Mouse (Mus musculus) lung, postnatal 25 days (tissue): ENCODE results near the gene Wnt5b.

Experiments used
- DNase-seq: peaks from one replicate; pipeline ENCODE4 v3.0.0; 2022; ENCODE audit warnings: low spot score

Wnt5b gene

GRCm38 (mm10) chr6:119543803-119544517 is at the start of gene Wnt5b:
Gene Wnt5b (minus strand): TSS chr6:119544347.
- no peak for DNase-seq

- DNase-seq = no peak
These were observed 46.7 kb upstream of the Wnt5b start for GRCm38 (mm10) chr6:119590872-119591271.

- DNase-seq = no peak
These were observed 43.8 kb upstream of the Wnt5b start for GRCm38 (mm10) chr6:119587897-119588296.

DNA sequence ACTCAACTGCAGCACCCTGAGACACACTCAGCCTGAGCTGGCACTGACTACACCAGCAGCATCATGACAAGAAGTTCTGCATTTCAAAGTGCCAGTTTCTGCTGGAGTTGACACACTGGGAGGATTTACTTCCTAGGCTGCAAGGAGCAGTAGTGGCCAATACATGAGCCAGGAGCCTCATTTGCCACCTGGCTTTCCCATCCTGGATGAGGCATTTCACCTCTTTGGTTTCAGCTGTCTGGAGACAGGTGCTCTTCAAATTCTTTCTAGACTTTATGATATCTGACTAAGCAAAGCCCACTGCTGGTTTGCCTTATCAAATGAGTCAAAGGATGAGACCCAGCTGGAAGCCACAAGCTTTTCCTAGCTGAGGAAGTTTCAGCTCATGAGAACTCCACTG is 43.3 kb upstream of the Wnt5b start:
- DNase-seq = no peak

- peak; percentile 54 for DNase-seq
These were observed 41.7 kb upstream of the Wnt5b start for GRCm38 (mm10) chr6:119585652-119586375.

DNA sequence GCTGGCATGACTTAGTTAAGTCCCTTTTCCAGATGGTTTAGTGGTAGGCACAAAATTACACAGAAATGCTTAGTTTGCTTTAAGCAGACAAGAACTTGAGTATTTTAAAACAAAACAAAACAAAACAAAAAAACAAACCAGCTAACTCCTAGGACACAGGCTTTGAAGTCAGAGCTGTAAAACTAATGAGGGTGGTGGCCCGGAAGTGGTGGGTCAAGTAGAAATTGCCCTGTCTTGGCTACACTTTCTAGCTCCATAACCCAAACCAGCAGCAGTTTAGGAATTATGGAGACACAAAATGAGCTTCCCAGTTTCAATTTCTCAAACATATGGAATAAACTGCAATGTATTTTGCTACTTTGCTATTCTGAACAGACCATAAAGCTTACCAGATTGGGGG is 39.9 kb upstream of the Wnt5b start:
- no peak for DNase-seq

DNA sequence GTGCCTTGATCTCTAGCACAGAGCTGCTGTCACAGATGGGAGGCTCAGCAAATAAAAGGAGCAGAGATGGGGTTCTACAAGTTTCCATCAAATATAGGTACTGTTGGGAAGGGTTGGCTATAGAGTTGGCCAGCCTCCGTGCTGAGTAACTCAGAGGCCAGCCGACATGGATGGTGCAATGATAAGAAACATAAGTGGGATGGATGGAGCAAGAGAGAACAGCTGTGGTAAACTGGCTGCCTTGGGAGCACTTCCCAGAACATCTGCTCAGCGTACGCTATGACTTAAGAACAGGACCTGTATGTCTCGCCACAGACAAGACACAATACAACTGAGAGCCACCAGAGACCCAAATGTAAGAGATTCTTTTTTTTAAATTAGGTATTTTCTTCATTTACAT is 39.0 kb upstream of the Wnt5b start:
- no peak for DNase-seq

DNA sequence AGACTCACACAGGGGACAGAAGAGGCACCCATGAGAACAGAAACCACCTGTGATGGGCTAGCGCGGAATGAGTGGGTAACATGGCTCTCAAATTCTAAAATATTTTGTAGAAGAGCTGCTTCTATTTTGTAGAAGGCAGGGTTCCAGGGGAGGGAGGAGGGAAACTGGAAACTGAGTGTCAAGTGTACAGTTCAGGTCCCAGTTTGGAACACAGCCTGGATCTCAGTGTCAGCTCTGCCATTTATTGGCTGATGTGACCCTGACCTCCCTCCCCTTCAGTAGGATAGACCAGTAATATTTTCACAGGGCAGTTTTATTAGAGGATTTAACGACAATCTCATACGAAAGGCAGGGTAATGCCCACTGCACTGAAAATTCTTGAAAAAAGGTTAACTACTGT is 32.6 kb upstream of the Wnt5b start:
- no peak for DNase-seq

- DNase-seq = no peak
These were observed 31.2 kb upstream of the Wnt5b start for GRCm38 (mm10) chr6:119575331-119575730.

- no peak for DNase-seq
These were observed 28.1 kb upstream of the Wnt5b start for GRCm38 (mm10) chr6:119572296-119572695.

DNA sequence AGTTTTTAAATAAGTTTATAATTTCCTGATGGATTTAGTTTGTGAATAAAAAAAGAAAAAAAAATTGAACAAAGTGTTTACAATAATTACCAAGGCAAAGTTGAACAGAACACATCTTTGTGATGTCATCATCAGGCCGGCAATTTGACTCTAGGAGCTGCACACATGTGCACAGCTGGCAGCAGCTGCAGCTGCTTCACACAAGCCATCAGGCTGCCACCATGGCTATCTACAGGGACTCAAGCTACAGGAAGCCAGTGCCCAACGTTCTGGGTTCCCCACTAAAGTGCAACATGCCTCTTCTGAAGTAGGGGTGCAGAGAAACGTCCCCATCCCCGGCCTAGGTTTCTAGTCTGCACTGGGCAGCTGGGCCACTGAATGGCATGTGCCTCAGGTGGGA is 26.6 kb upstream of the Wnt5b start:
- no peak for DNase-seq

GRCm38 (mm10) chr6:119568339-119568738 is 24.2 kb upstream of the Wnt5b start:
- DNase-seq = no peak

- DNase-seq = no peak
These were observed 21.6 kb upstream of the Wnt5b start for GRCm38 (mm10) chr6:119565451-119566379.

DNA sequence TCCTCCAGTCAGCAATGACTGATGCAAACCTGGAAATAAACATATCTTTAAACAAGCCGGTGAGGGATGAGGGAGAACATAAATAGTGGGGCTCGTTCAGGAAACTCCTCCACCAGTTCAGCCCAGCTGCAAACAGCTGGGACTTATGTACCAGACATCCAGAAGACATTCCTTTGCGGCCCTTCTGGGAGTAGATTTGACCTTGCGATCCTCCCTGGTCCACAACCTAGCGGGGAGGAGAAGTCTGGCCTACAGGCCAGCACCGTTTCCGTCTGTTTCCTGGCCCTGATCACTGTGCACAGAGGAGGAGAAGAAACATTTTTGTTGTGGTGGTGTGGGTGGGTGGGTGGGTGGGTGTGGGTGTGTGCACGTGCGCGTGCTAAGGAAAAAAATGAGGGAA is 18.4 kb upstream of the Wnt5b start:
- no peak for DNase-seq

DNA sequence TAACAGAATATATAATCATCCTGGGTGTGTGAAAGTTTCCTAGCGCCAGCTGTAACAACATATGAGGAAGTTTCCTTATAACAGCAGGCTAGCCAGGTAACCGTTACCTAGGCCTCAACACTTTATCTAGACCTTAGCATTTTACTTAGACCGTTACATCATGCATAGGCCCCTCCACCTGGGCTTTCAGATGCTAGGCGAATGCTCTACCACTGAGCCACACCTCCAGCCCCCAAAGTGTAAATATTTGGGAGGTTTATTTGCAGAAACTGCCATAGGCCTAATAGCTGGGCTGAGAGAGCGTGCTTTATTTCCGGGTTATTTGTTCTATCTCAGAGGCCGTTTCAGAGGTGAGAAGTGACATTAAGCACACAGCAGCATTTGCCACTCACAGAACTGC is 14.7 kb upstream of the Wnt5b start:
- peak; percentile 10 for DNase-seq

DNA sequence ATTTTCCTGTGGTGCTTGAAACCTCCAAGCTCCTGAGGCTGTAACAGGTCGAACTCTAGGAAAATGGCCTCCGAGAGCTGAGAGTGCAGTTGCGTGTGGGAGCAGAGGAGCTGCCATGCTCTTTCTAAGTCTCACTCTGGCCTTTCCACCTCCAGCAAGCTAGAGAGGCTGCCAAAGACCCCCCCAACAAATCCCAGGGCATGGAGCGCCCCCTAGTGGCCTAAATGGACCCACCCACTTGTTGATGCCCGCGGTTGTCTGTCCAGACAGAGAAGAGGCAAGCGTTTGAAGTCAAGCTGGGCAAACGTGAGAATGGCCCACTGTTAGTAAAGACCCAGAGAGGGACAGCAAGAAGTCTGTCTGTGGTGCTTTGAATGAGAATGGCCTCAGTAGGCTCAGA is 10.3 kb upstream of the Wnt5b start:
- DNase-seq = no peak

- DNase-seq = no peak
These were observed 344 bp upstream of the Wnt5b start for GRCm38 (mm10) chr6:119544518-119544864.

GRCm38 (mm10) chr6:119543456-119543802 is 718 bp downstream of the Wnt5b start:
- no peak for DNase-seq

DNA sequence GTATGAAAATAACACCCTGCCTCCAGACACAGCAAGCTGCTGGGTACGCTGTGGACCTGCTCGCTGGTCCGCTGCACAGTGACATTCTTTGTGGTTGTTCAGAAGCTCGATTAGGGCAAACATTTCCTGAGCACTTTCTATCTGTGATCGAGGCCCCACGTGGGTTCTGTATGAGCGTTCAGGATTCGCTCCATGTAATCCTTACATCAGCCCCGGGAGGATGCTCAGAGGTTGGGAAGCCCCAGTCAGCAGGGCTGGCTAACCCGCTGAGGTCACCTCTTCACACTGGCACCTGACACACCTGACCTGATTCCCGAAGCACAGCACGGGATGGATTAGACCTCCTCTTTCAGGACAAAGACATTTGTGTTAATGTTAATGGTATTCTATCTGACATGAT is 8.3 kb downstream of the Wnt5b start:
- no peak for DNase-seq

GRCm38 (mm10) chr6:119533170-119533709 is 10.9 kb downstream of the Wnt5b start:
- DNase-seq = no peak

GRCm38 (mm10) chr6:119529659-119530058 is 14.5 kb downstream of the Wnt5b start:
- no peak for DNase-seq

DNA sequence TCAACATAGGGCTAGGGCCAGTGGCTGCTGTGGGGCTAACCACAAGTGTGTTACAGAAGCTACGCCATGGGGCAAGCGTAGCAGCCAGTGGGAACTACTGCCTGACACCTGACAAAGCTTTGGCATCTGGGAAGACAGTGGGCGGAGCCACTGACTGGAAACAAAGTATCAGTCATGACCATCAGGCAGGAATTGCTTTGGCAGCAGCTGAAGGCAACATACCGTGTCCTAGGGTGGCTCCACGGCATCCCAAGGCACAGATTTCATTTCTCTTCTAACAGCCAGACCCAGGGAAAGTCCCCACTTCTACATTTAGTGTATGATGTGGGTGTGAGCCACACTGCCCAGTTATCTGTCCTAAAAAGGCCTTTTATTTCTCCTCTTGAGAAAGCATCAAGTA is 17.6 kb downstream of the Wnt5b start:
- no peak for DNase-seq
